Mouse (Mus musculus) lung, postnatal 4 days (tissue): ENCODE data around the gene Zap70.
"Not testable (repeated sequence)": the region's sequence is repeated elsewhere in the genome, so short reads cannot be mapped to it uniquely, and the experiment has no call there.

Experiments used
- DNase-seq, 2 experiments: peaks; one replicate each; pipeline ENCODE4 v3.0.0; 2021

The Zap70 gene

GRCm38 (mm10) chr1:36780793-36781192, 19.2 kb downstream of the Zap70 start:
- DNase-seq = peak in 1 of 2 experiments; percentile 20

- DNase-seq = peak; percentile 25 to 29
These were observed 20.9 kb downstream of the Zap70 start for GRCm38 (mm10) chr1:36782476-36782875.

- peak; percentile 50 to 82 for DNase-seq
These were observed 23.0 kb downstream of the Zap70 start for GRCm38 (mm10) chr1:36784365-36785134.

GRCm38 (mm10) chr1:36785238-36785641, 23.6 kb downstream of the Zap70 start:
- peak in 1 of 2 experiments; percentile 17 for DNase-seq

- DNase-seq = no peak
These were observed 24.8 kb downstream of the Zap70 start for GRCm38 (mm10) chr1:36786377-36786776.

- DNase-seq = no peak
These were observed 27.8 kb downstream of the Zap70 start for GRCm38 (mm10) chr1:36789416-36789815.

- peak in 1 of 2 experiments; percentile 67 for DNase-seq
These were observed 35.1 kb downstream of the Zap70 start for GRCm38 (mm10) chr1:36796711-36797110.

GRCm38 (mm10) chr1:36797481-36797880, 35.9 kb downstream of the Zap70 start:
- no peak for DNase-seq

GRCm38 (mm10) chr1:36800379-36801011, 38.9 kb downstream of the Zap70 start:
- no peak for DNase-seq

GRCm38 (mm10) chr1:36804259-36804658, 42.7 kb downstream of the Zap70 start:
- no peak for DNase-seq

GRCm38 (mm10) chr1:36804833-36805232, 43.2 kb downstream of the Zap70 start:
- no peak for DNase-seq

- no peak for DNase-seq
These were observed 44.7 kb downstream of the Zap70 start for GRCm38 (mm10) chr1:36806181-36806905.

GRCm38 (mm10) chr1:36807086-36807485, 45.5 kb downstream of the Zap70 start:
- no peak for DNase-seq

GRCm38 (mm10) chr1:36807782-36808565, 46.4 kb downstream of the Zap70 start:
- no peak for DNase-seq

GRCm38 (mm10) chr1:36811806-36812205, 50.2 kb downstream of the Zap70 start:
- DNase-seq = no peak

- DNase-seq = no peak
These were observed 51.8 kb downstream of the Zap70 start for GRCm38 (mm10) chr1:36813415-36813814.

- no peak for DNase-seq
These were observed 52.8 kb downstream of the Zap70 start for GRCm38 (mm10) chr1:36814271-36814903.

- DNase-seq = no peak
These were observed 53.6 kb downstream of the Zap70 start for GRCm38 (mm10) chr1:36815166-36815565.

- DNase-seq = not testable (repeated sequence)
These were observed 60.3 kb downstream of the Zap70 start for GRCm38 (mm10) chr1:36821918-36822317.

GRCm38 (mm10) chr1:36824356-36824755, 62.8 kb downstream of the Zap70 start:
- DNase-seq = no peak

GRCm38 (mm10) chr1:36830913-36831866, 69.6 kb downstream of the Zap70 start:
- no peak for DNase-seq
